Mouse (Mus musculus): ENCODE data around the gene Sp8.

Gene Sp8

GRCm38 (mm10) chr12:118846221-118846620, at the start of gene Sp8:
Sp8 (plus strand) TSS chr12:118846329.
- DNase-seq (ENCODE audit: low read depth, low spot score) = peak; percentile 50

- DNase-seq (ENCODE audit: low read depth, low spot score) = peak; percentile 22
Measured at GRCm38 (mm10) chr12:118811328-118811961, 34.7 kb upstream of the Sp8 start.

GRCm38 (mm10) chr12:118814561-118814960, 31.6 kb upstream of the Sp8 start:
- DNase-seq (ENCODE audit: low read depth, low spot score) = no peak

GRCm38 (mm10) chr12:118816156-118816555, 30.0 kb upstream of the Sp8 start:
- DNase-seq (ENCODE audit: low read depth, low spot score) = no peak

- DNase-seq (ENCODE audit: low read depth, low spot score) = no peak
Measured at GRCm38 (mm10) chr12:118829881-118830280, 16.2 kb upstream of the Sp8 start.

DNA sequence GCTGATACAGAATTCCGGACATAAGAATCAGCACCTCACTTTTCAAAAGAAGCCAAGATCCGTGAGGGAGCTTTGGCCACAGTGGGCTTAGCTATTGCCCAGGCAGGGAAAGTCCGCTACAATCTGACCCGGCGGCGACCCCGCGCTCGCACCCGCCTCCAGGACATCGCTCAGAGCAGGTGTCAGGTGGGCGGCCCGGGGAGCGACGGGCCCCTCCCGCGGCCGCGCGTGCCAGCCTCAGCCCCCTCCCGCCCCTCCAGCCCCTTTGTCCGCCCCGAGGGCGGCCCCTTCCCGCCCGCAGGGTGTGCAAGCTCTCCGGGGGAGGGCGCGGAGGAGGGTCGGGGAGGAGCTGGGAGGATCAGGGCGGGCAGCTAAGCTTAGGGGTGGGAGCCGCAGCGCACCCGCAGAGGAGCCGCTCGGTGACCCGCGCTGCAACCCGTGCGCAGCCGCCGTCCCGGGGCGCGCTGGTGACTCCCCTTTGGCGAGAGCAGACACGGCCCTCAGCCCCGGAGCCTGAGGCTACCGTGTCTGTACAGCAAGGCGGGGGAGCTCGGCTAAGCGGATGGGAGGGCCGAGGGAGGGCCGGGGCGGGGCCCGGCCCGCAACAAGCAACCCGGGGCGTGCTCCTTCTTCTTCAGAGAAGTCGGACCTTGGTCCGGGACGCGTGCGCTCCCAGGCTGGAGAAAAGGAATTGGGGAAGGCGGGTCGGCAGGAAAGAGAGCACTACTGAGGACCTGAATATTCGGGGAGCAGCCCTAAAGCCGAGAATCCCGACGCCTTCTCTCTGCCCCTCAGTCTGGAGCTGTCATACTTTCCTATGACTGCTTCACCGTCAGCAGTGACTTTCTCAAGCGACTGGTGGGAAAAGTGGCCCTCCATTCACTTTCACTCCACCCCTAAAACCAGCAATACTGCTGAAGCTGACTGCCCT, 9.5 kb upstream of the Sp8 start:
- peak; percentile 80 for DNase-seq (ENCODE audit: low read depth, low spot score)

GRCm38 (mm10) chr12:118837361-118837760, 8.8 kb upstream of the Sp8 start:
- DNase-seq (ENCODE audit: low read depth, low spot score) = no peak

DNA sequence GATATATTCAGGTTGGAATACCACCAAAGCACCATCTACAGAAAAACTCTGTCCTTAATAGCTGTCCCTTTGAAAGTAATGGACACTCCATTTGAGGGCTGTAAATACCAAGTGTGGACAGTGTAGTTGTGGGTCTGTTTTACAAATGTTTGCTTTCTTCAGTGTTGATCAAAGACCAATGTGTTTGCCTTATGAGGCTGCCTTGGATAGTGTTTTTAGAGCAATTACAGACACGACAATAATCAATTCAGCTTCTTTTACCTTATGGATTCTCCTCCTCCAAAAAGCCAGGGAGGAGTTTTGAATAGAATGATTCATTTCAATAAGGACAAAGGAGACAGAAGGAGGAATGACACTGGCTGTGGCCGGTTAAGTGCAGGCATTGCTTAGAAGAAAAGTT, 7.9 kb upstream of the Sp8 start:
- DNase-seq (ENCODE audit: low read depth, low spot score) = peak; percentile 34

DNA sequence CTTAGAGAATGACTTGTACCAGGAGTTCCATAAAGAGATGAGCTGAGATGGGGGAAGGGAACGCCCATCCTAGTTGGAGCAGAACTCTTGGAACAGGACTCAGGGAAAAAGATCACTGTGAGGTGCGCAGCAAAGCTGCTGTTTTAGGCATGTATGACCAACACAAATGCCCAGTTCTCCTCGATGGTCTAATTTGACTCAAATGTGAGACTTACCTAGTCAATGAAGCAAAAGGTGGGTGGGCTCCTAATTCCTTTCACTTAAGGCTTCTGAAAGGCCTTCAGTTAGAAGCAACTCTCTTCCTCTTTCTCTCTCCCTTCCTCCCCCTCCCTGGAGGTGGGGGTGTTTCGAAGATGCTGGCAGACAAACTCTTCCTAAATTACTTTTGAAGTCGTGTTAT, 6.7 kb upstream of the Sp8 start:
- DNase-seq (ENCODE audit: low read depth, low spot score) = no peak

DNA sequence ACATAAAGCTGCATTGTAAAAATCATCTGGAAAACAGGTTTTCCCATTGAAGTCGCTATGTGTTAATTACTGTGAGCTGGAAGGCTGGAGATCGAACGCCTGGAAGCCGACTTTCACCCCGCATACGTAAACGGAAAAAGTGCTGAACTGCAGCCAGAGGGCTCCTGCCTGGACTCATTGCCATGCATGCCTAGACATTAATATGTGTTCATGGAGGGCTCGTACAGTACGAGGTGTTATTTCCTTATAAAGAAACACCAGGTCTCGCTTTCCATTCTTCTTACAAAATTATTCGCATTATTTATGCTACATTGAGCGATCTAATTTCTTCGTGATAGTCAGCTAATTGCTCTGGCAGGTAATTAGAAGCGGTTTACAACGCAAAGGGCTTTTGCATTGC, 5.8 kb upstream of the Sp8 start:
- DNase-seq (ENCODE audit: low read depth, low spot score) = no peak

GRCm38 (mm10) chr12:118840861-118841260, 5.3 kb upstream of the Sp8 start:
- no peak for DNase-seq (ENCODE audit: low read depth, low spot score)

- no peak for DNase-seq (ENCODE audit: low read depth, low spot score)
Measured at GRCm38 (mm10) chr12:118841381-118841922, 4.7 kb upstream of the Sp8 start.

GRCm38 (mm10) chr12:118841971-118842550, 4.1 kb upstream of the Sp8 start:
- DNase-seq (ENCODE audit: low read depth, low spot score) = no peak

DNA sequence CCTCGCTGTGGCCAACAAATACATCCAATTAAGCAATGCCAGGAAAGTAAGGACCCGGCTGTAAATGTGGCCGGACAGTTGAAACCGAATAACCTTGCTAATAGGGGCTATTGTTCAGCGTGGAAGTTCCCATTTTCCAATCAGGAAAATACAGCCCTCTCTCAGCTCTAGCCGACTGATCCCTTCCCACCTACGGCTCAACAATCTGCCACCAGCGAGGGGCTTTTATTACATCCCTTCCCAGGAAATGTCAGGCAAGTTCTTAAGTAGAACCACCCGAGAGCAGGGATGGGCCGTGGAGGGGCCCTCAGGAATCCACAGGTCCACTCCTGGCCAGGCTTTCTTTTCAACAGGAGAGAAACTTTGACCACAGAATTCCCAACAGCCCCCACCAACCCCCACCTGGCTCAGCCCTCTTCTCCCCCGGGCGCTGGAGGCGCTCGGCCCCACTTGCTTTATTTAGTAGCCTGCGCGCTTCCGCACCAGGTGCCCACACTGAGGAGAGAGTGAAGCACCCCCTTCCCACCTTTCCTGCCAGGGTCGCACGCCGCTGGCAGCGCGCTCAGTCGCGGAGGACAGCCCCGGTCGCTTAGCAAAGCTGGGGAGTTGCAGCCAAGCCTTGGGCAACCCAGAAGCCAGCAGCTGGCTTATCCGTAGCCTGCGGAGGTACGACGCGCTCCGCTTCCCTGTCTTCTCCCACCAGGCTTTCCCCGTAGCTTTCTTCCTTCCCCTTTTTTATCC, 3.3 kb upstream of the Sp8 start:
- DNase-seq (ENCODE audit: low read depth, low spot score) = peak; percentile 69

GRCm38 (mm10) chr12:118844111-118844510, 2.0 kb upstream of the Sp8 start:
- DNase-seq (ENCODE audit: low read depth, low spot score) = no peak

- no peak for DNase-seq (ENCODE audit: low read depth, low spot score)
Measured at GRCm38 (mm10) chr12:118844841-118845240, 1.3 kb upstream of the Sp8 start.

- DNase-seq (ENCODE audit: low read depth, low spot score) = no peak
Measured at GRCm38 (mm10) chr12:118845351-118845750, 778 bp upstream of the Sp8 start.

- peak; percentile 75 for DNase-seq (ENCODE audit: low read depth, low spot score)
Measured at GRCm38 (mm10) chr12:118846649-118847321, 656 bp downstream of the Sp8 start.

DNA sequence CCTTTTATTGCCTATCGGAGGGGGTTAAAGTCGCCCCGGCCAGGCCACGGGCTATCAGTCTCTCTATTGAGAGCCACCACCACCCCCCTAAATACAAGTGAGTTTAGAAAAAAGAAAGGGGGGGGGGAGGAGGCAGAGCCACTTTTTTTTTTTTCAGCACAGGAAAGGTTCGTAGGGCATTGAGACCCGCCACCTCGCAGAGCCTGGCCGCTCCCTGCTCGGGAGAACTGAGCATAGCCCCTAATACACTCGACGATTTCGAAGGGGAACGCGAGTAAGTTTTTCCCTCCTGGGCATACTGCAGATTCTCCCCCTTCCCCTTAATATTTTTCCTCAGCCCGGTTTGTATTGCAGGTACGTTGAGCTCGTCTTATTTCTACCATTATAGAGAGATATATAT, 1.3 kb downstream of the Sp8 start:
- peak; percentile 52 for DNase-seq (ENCODE audit: low read depth, low spot score)

DNA sequence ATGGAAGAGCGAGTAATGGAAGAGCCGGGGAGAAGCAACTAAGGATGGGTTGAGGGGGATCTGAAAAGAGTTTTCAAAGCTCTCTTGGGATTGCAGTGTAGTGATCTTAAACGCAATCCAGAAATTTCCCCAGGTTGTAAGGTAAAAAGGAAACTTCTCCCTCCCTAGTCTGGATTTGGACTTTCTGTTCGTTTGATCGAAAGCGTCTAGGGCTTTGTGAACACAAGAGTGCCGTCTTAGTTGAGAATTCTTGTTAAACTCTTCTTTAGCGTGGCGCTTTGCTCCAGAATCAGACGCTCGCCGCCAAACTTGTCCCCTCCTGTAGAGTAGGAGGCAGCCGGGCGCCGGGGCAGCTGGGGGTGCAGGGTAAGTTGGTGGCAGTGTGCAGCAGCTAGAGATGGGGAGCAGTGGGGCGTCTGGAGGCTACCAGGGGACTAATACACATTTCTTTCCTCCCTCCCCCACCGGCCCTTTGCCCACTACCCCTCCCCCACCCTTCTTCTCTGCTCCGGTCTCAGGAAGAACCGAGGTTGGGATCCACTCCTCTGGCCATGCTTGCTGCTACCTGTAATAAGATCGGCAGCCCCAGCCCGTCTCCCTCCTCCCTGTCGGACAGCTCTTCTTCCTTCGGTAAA, 1.8 kb downstream of the Sp8 start:
- DNase-seq (ENCODE audit: low read depth, low spot score) = peak; percentile 75

Measured in ES-CJ7 (cell line).